Mouse (Mus musculus): ENCODE measurements around the gene Apba3. TPM values are rescaled to one million over a fixed set of nuclear protein-coding genes. Genes with fewer than 3 reads are reported as not detected.
"Not testable (repeated sequence)": the region's sequence is repeated elsewhere in the genome, so short reads cannot be mapped to it uniquely, and the experiment has no call there.

Apba3 gene
- total RNA-seq (2021): 70.4 and 110 TPM in 2 replicates
- long read RNA-seq, transcript Apba3-201 (11 exons, 2,106 nt): major isoform, 74 of 125 reads
- long read RNA-seq, partial matches to known transcripts: 20 of 125 reads
- long read RNA-seq, other reads (novel, unspliced or antisense): 30 of 125 reads

GRCm38 (mm10) chr10:81266211-81267105 lies at the start of gene Apba3, which contains the start of gene Mrpl54:
TSS of gene Apba3 (plus strand) at chr10:81266960.
TSS of gene Mrpl54 (minus strand) at chr10:81266934.
- DNase-seq: peak; percentile 98

- DNase-seq: not testable (repeated sequence)
These were observed 49.5 kb upstream of the Apba3 start for GRCm38 (mm10) chr10:81217267-81217666.

DNA sequence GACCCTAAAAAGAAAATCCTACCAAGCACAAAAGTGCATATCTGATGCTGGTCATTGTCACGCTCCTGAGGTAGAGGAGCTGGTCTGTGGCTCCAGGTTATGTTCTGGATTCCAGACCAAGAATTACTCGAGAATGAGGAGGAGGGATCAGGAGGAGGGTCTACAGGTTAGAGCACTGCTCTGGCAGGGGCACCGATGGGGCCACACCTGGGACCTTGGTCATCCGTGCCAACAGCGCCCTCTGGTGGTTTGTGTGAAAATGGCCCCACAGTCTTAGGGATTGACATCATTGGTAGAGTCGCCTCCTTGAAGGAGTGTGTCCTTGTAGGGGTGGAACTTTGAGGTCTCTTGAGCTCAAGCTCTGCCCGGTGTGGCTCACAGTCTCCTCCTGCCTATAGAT lies 48.8 kb upstream of the Apba3 start:
- DNase-seq: peak; percentile 73

- no peak for DNase-seq
These were observed 45.3 kb upstream of the Apba3 start for GRCm38 (mm10) chr10:81221402-81222015.

DNA sequence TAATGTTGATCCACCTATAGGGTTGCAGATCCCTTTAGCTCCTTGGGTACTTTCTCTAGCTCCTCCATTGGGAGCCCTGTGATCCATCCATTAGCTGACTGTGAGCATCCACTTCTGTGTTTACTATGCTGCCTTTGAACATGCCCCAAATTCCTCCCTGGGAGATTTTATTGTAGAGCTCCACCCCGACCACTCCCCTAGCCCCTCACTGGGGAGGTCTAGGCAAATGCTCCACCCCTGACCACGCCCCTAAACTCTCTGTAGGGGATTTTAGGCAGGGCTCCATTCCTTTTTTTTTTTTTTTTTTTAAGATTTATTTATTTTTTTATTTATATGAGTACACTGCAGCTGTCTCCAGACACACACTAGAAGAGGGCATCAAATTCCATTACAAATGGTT lies 43.0 kb upstream of the Apba3 start:
- DNase-seq: not testable (repeated sequence)

DNA sequence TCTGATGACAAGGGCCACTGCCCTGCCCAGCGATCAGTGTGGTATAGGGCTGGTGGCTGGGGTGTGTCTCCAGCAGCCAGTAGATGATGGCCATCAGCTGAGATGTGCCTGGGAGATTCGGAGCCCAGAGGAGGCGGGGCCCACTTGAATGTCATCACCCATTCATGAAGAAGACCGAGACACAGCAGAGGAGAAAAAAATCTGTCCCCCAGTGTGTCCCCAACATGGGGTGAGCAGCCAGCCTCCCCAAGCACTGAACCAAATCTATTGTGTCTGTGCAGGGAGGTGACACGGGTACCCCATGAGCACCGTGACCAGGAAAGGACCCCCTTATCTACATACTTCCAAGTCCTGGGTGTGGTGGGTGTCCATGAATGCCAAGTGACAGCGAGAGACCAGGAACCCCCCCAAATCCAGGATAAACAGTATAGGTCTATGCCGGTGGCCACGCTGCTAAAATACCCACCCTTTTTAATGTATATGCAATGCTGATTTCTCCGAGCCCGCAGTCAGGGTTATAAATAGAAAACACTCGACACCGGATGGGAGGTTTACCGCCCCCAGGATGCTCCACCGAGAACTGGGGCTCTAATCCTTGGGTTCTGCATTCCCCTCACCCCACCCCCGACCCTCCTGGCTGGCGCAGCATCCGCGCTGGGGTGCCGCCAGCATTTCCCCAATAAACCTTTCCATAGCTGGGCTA lies 36.9 kb upstream of the Apba3 start:
- DNase-seq: no peak

DNA sequence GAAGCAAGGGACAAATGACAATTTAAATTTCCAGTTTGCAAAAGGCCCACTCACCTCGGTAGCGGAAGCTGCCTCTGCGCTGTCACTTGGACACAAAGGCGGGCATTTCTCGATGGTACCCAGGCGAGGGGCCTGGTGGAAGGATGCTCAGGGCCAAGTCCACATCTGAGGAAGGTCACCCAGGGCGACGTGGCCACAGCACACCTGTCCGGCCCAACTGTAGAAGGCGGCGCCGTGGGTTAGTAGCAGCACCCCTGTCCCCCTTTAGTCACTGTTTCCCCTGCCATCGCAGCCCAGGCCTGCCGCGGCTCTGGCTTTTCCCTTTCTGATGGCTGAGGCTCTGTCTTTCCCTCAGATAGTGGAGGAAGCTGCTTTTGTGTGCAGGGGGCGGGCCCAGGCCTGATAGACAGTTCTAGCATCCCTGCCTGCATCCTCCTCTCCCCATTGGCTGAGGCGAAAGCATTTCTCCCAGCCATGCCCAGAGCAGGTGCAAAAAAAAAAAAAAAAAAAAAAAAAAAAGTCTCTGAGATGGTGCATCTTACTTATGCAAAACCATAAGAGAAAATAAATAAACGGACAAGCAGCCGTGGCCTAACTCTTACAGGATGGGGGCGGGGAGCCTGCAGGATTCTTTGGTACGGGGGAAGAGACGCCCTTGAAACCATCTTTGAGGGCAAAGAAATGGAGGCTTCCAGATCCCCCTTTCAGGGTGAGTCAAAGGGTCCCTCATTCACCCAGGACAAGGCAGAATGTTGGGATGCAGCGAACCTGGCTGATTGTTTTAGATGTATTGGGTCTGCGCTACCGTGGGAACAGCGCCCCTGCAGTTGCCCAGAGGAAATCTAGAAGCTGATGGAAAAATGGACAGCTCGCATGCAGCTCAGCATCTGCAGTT lies 36.1 kb upstream of the Apba3 start, which contains the start of gene Atcay:
TSS of gene Atcay (minus strand) at position 396 of the 895 bp plus-strand sequence.
- DNase-seq: no peak

GRCm38 (mm10) chr10:81231436-81231835 lies 35.3 kb upstream of the Apba3 start:
- DNase-seq: no peak

- peak; percentile 95 for DNase-seq
These were observed 34.1 kb upstream of the Apba3 start, which contains the start of gene Zfr2 for GRCm38 (mm10) chr10:81232580-81233225. TSS of gene Zfr2 (plus strand) at chr10:81233155.

DNA sequence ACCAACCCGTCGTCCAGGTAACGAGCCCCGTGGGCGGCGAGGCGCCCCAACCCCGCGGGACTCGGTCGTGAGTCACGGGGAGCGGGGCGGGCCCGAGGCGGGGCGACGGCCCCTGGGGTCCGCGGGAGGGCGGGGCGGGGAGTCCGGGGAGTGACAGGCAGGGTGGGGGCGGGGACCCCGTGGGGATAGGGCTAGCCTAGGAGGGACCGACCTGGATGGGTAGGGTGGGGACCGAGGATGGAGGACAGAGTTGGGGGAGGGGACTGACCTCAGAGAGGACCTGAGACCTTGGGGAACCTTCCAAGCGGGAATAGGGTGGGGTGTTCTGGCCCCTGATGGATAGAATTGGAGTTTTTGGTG lies 33.6 kb upstream of the Apba3 start:
- no peak for DNase-seq

GRCm38 (mm10) chr10:81234206-81234605 lies 32.6 kb upstream of the Apba3 start:
- DNase-seq: no peak

- no peak for DNase-seq
These were observed 30.1 kb upstream of the Apba3 start for GRCm38 (mm10) chr10:81236471-81237268.

GRCm38 (mm10) chr10:81238618-81239017 lies 28.1 kb upstream of the Apba3 start:
- DNase-seq: no peak

DNA sequence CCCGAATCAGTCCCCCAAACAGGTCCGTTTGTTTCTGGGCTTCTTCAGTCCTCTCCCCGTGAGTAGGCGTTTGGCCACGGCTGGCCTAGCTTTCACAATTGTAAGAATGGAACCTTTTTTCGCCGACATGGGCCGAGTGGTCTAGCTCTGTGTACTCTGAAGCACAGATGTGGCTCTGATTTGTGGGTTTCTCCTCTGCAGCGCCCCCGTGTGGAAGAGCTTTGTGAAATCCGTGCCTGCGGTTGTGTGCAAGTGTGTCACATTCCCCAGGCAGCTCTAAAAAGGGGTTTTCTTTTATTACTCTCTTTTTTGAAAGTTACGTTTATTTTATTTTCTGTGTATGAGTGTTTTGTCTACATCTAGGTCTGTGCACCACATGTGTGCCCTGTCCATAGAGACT lies 25.9 kb upstream of the Apba3 start:
- DNase-seq: peak; percentile 65

- no peak for DNase-seq
These were observed 24.7 kb upstream of the Apba3 start for GRCm38 (mm10) chr10:81242021-81242420.

- DNase-seq: no peak
These were observed 22.6 kb upstream of the Apba3 start for GRCm38 (mm10) chr10:81244146-81244545.

- peak; percentile 82 for DNase-seq
These were observed 22.2 kb upstream of the Apba3 start for GRCm38 (mm10) chr10:81244595-81244994.

GRCm38 (mm10) chr10:81245166-81245565 lies 21.6 kb upstream of the Apba3 start:
- DNase-seq: no peak

GRCm38 (mm10) chr10:81247804-81248203 lies 19.0 kb upstream of the Apba3 start:
- DNase-seq: no peak

DNA sequence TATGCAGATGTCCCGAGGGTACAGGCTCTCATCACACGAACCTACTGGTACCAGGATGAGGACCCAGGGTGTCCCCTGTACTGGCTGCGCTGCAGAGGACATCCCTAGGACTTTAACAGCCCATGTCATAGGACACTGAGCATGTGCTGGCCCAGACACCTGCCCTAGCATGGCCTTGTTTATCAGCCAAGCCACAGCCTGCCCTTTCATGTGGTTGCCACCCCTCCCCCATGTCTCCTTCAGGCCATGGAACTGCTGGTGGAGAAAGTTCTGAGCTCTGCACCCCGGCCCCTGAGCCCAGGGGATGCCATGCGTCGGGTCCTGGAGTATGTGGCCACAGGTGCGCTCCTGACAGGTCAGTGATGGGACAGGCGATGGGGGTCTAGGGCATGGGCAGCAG lies 17.3 kb upstream of the Apba3 start:
- DNase-seq: no peak
